12 mouse cellular contexts compared by ENCODE assay signal in genomic region chrX:167318819-167319396, GRCm38 (mm10). TPM values are rescaled to one million over a fixed set of nuclear protein-coding genes. Genes with fewer than 3 reads are reported as not detected.
DNase-seq lines count a peak whose midpoint lies in the region; ATAC-seq lines count a peak whose summit lies in the region.
"Had no signal": no experiment of that assay in that cellular context is flagged by ENCODE, and none has a peak within 500 bp of the region (broad histone marks: within the 10 kb centered on the region; RNA-seq: fewer than 3 reads in every experiment).

No protein-coding gene starts in this region.

- no peak for ATAC-seq in heart, embryonic 11.5 days (replicated peaks; ENCODE audit: insufficient number of reproducible peaks, low FRiP score, low TSS enrichment)
- ATAC-seq in midbrain, embryonic 13.5 days = peak; percentile 62; the same call in 1 of the 2 replicates
- ATAC-seq in midbrain, embryonic 16.5 days = no peak
- ATAC-seq in neural tube, embryonic 13.5 days (ENCODE audit: low read depth) = peak; percentile 66; the same call in 1 of the 2 replicates

- no peaks in the 10 kb centered on the region for H3K27me3 ChIP-seq in heart, embryonic 11.5 days (ENCODE audit: control insufficient read depth, insufficient read depth, low read length)
- H3K27me3 ChIP-seq in midbrain, embryonic 13.5 days = peaks cover 59% of the 10 kb centered on the region; the same call in 1 of the 2 replicates
- H3K27me3 ChIP-seq in midbrain, embryonic 16.5 days (ENCODE audit: control insufficient read depth, insufficient read depth, low read depth, low read length) = no peaks in the 10 kb centered on the region; the same call in none of the 2 replicates
- peaks cover 66% of the 10 kb centered on the region for H3K27me3 ChIP-seq in neural tube, embryonic 13.5 days

- no peaks in the 10 kb centered on the region for H3K9me3 ChIP-seq in heart, embryonic 11.5 days (replicated peaks; ENCODE audit: control insufficient read depth, low read length)
- H3K9me3 ChIP-seq in midbrain, embryonic 13.5 days = no peaks in the 10 kb centered on the region
- H3K9me3 ChIP-seq in midbrain, embryonic 16.5 days (replicated peaks; ENCODE audit: control insufficient read depth, low read length, poor library complexity, severe bottlenecking) = no peaks in the 10 kb centered on the region
- no peaks in the 10 kb centered on the region for H3K9me3 ChIP-seq in neural tube, embryonic 13.5 days
- H3K9me3 ChIP-seq: embryonic facial prominence, embryonic 15.5 days; lung, embryonic 15.5 days had no signal

- peak; percentile 93 for DNase-seq in heart, adult 11 months
- DNase-seq in fibroblast of lung, adult 2 months (ENCODE audit: low read depth) = peak; percentile 21
- DNase-seq in layer of hippocampus, postnatal 14 days (ENCODE audit: low spot score in 2 of 2) = no peak
- no peak for DNase-seq in right cerebral cortex, postnatal 4 days
- DNase-seq: kidney, postnatal 14 days had no signal

- H3K27ac ChIP-seq in heart, embryonic 11.5 days (ENCODE audit: low read depth, low read length) = no peak overlapping the region
- no peak overlapping the region for H3K27ac ChIP-seq in midbrain, embryonic 13.5 days
- H3K27ac ChIP-seq in midbrain, embryonic 16.5 days (ENCODE audit: low read length) = no peak overlapping the region
- H3K27ac ChIP-seq in neural tube, embryonic 13.5 days (replicated peaks) = no peak overlapping the region
- H3K27ac ChIP-seq: embryonic facial prominence, embryonic 15.5 days; lung, embryonic 15.5 days; stomach, postnatal 0 days had no signal

- H3K36me3 ChIP-seq in heart, embryonic 11.5 days (ENCODE audit: control insufficient read depth, insufficient read depth, low read length) = no peaks in the 10 kb centered on the region
- H3K36me3 ChIP-seq in midbrain, embryonic 13.5 days = no peaks in the 10 kb centered on the region
- no peaks in the 10 kb centered on the region for H3K36me3 ChIP-seq in midbrain, embryonic 16.5 days (ENCODE audit: control insufficient read depth, insufficient read depth, low read length)
- H3K36me3 ChIP-seq in neural tube, embryonic 13.5 days = no peaks in the 10 kb centered on the region
- H3K36me3 ChIP-seq: embryonic facial prominence, embryonic 15.5 days; lung, embryonic 15.5 days had no signal

- no peak overlapping the region for H3K4me2 ChIP-seq in heart, embryonic 11.5 days
- no peak overlapping the region for H3K4me2 ChIP-seq in midbrain, embryonic 13.5 days (replicated peaks)
- no peak overlapping the region for H3K4me2 ChIP-seq in midbrain, embryonic 16.5 days (ENCODE audit: low read length)
- no peak overlapping the region for H3K4me2 ChIP-seq in neural tube, embryonic 13.5 days
- H3K4me2 ChIP-seq: embryonic facial prominence, embryonic 15.5 days; lung, embryonic 15.5 days had no signal

- H3K9ac ChIP-seq in heart, embryonic 11.5 days (ENCODE audit: low read depth, low read length) = no peak overlapping the region
- H3K9ac ChIP-seq in midbrain, embryonic 13.5 days (replicated peaks) = no peak overlapping the region
- no peak overlapping the region for H3K9ac ChIP-seq in midbrain, embryonic 16.5 days (ENCODE audit: low read depth, low read length)
- no peak overlapping the region for H3K9ac ChIP-seq in neural tube, embryonic 13.5 days
- H3K9ac ChIP-seq: embryonic facial prominence, embryonic 15.5 days; lung, embryonic 15.5 days had no signal

- no peak overlapping the region for H3K4me3 ChIP-seq in heart, embryonic 11.5 days (ENCODE audit: low read depth, low read length)
- H3K4me3 ChIP-seq in midbrain, embryonic 13.5 days (replicated peaks) = no peak overlapping the region
- no peak overlapping the region for H3K4me3 ChIP-seq in midbrain, embryonic 16.5 days (ENCODE audit: low read depth, low read length)
- H3K4me3 ChIP-seq in neural tube, embryonic 13.5 days = no peak overlapping the region
- H3K4me3 ChIP-seq: embryonic facial prominence, embryonic 15.5 days; lung, embryonic 15.5 days had no signal

- H3K4me1 ChIP-seq in heart, embryonic 11.5 days (ENCODE audit: control insufficient read depth, insufficient read depth, low read length) = no peaks in the 10 kb centered on the region
- no peaks in the 10 kb centered on the region for H3K4me1 ChIP-seq in midbrain, embryonic 13.5 days (replicated peaks)
- no peaks in the 10 kb centered on the region for H3K4me1 ChIP-seq in midbrain, embryonic 16.5 days (ENCODE audit: control insufficient read depth, insufficient read depth, low read length)
- no peaks in the 10 kb centered on the region for H3K4me1 ChIP-seq in neural tube, embryonic 13.5 days (replicated peaks)
- H3K4me1 ChIP-seq: embryonic facial prominence, embryonic 15.5 days; lung, embryonic 15.5 days had no signal

- WGBS in heart, embryonic 11.5 days (ENCODE audit: insufficient replicate concordance) = 63% methylated on average over 4 of the region's 4 CpGs
- WGBS in midbrain, embryonic 13.5 days = 29% methylated on average over 4 of the region's 4 CpGs
- WGBS in midbrain, embryonic 16.5 days = 36% methylated on average over 4 of the region's 4 CpGs
- WGBS in neural tube, embryonic 13.5 days = 41% methylated on average over 4 of the region's 4 CpGs

RNA-seq across cellular contexts. Expression of gene Tlr7, which starts 11.4 kb away (rescaled TPM):
- polyA plus RNA-seq in heart, embryonic 11.5 days (2014; fragmentation: Nextera tagmentation; extraction: Ambion mirVana) = 0.25 and 0.70 TPM in 2 replicates
- polyA plus RNA-seq in midbrain, embryonic 13.5 days (2015; fragmentation: Nextera tagmentation; extraction: Ambion mirVana) = 0.18 and 0.97 TPM in 2 replicates
- 0.16 and 0.33 TPM in 2 replicates for polyA plus RNA-seq in midbrain, embryonic 16.5 days (2015; fragmentation: Nextera tagmentation; extraction: Ambion mirVana)
- polyA plus RNA-seq in neural tube, embryonic 13.5 days (2015; fragmentation: Nextera tagmentation; extraction: Ambion mirVana) = 0.57 and 0.58 TPM in 2 replicates
- 1 to 10 TPM; 4.4 to 5.1 TPM for total RNA-seq in layer of hippocampus, postnatal 14 days (2021)

RNA-seq across cellular contexts. Expression of gene Tlr8, which starts 54.8 kb away (rescaled TPM):
- 0.06 and 0.17 TPM in 2 replicates for polyA plus RNA-seq in heart, embryonic 11.5 days (2014; fragmentation: Nextera tagmentation; extraction: Ambion mirVana)
- 0.04 TPM in 1 of 2 replicates, not detected in the other for polyA plus RNA-seq in midbrain, embryonic 13.5 days (2015; fragmentation: Nextera tagmentation; extraction: Ambion mirVana)
- 0.06 TPM in 1 of 2 replicates, not detected in the other for polyA plus RNA-seq in midbrain, embryonic 16.5 days (2015; fragmentation: Nextera tagmentation; extraction: Ambion mirVana)
- polyA plus RNA-seq in neural tube, embryonic 13.5 days (2015; fragmentation: Nextera tagmentation; extraction: Ambion mirVana) = 0.06 TPM in 1 of 2 replicates, not detected in the other
- total RNA-seq in layer of hippocampus, postnatal 14 days (2021) = under 1 TPM; 0.12 to 0.53 TPM

Comparison
In these comparisons a context has a peak if more than half of its experiments do, and no peak if none do; other contexts are left out.
1. ATAC-seq: peak in midbrain, embryonic 13.5 days (single experiment) and neural tube, embryonic 13.5 days (single experiment); none in heart, embryonic 11.5 days (single experiment) and midbrain, embryonic 16.5 days (single experiment).
2. DNase-seq: peak in heart, adult 11 months (single experiment) and fibroblast of lung, adult 2 months (single experiment); none in layer of hippocampus, postnatal 14 days (0 of 2) and right cerebral cortex, postnatal 4 days (single experiment).